Mouse (Mus musculus) small intestine, adult 2 months (tissue): ENCODE results near the gene Mid1.
"Not testable (repeated sequence)": the region's sequence is repeated elsewhere in the genome, so short reads cannot be mapped to it uniquely, and the experiment has no call there.

Experiments used
- CTCF ChIP-seq: fragments of 200-500 bp; IDR thresholded peaks from 2 replicates; pipeline ENCODE4 v1.5.1; 2012; ENCODE audit warnings: low read depth, mild to moderate bottlenecking, control low read depth, inconsistent platforms, low read length, moderate library complexity, mixed read lengths; ENCODE audit not compliant: insufficient replicate concordance, insufficient read length; ENCODE audit errors: extremely low read depth
- POLR2A ChIP-seq: fragments of 200-500 bp; IDR thresholded peaks from 2 replicates; pipeline ENCODE4 v1.6.1; 2012; ENCODE audit warnings: low read depth, mild to moderate bottlenecking, control low read depth, inconsistent platforms, low read length, moderate library complexity

- not testable (repeated sequence) for TF ChIP-seq CTCF, POLR2A
Measured at GRCm38 (mm10) chrX:169969765-169970164, 284.8 kb downstream of the Mid1 start.
